Mouse (Mus musculus): Measurements from ENCODE around the gene Eomes. TPM values are rescaled to one million over a fixed set of nuclear protein-coding genes. Genes with fewer than 3 reads are reported as not detected.

Eomes gene
- polyA plus RNA-seq, 1 experiment from 2014 or later, result 0.18 TPM

DNA sequence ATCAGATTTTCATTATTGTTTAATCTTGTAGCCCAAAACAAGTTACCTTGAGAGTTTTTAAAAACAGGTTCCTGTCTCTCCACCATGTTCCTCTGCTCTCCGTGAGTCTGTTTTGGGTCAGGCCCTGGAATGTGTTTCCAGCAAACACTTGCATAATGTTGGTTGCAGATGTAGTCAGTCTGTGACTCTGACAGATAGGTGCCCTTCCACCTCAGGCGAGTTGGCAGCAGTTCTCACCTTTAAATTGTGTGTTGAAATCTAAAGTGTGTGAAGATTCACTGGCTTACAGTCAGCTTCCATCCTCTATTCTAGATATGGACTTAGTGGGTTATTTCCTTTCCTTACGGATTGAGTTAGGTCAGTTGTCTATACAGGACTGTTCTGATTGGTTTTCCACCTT lies 51.8 kb downstream of the Eomes start:
- Histone ChIP-seq H3K9ac (no peak overlapping the region), H3K36me3 (peaks cover 25% of the 10 kb centered on the region), H3K27me3 (replicated peaks) (no peaks in the 10 kb centered on the region), H3K27ac (no peak overlapping the region), H3K4me1 (replicated peaks) (no peaks in the 10 kb centered on the region), H3K4me3 (replicated peaks) (no peak overlapping the region), H3K4me2 (replicated peaks) (no peak overlapping the region), H3K9me3 (no peaks in the 10 kb centered on the region)
- ATAC-seq, result no peak
- 82% methylated on average over 3 of the region's 3 CpGs for WGBS

DNA sequence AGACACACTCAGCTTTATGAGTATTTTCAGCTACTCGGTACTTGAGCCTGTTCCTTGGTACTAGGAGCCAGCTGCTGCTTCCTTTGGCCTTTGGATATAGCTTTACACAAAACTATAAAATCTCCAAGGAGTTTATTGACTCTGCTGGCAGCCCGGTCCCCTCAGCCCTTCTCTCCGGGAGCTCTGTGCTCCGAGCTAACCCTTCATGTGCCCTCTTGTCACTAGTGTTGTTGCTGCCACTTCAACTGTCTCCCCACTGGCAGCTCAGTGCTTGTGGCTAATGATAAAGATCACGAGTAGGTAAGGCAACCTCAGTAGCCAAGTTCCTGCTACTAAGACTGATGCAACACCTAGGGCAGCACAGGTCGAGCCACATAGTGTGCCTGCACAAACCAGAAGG lies 52.7 kb downstream of the Eomes start:
- H3K27me3 ChIP-seq (replicated peaks), result no peaks in the 10 kb centered on the region

DNA sequence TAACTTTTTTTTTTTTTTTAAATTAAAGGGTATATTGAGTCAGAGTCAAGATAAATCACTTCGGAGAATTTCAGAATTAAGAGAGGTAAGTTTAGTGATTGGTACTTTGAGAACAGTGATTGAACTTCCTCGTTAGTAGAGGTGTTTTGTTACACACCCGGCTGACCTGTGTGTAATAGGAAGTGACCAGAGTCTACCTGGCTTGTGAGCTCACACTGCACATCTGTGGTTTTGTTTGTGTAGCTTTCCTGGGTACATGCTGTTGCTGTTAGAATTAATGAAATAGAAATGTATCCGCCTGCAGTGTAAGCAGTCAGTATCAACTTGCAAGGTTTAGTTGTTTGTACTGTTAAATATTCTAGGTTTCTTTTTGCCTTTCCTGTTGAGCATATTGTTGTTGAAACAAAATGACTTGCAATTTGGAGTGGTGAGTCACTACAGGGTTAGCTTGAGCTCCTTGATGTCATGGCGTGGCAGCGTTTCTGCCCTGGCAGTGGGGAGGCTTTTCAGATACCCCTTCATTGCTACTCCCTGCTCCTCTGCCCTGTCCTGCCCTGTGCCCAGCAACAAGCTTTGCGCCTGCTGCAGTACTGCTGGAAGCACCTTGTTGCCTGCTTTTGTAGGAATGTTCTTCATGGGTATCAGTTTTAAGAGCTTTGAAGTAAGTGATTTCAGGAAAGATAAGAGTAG lies 54.6 kb downstream of the Eomes start:
- H3K4me2 ChIP-seq (replicated peaks), result no peak overlapping the region
- no peak for ATAC-seq
- H3K36me3 ChIP-seq, result peaks cover 27% of the 10 kb centered on the region
- no peaks in the 10 kb centered on the region for H3K9me3 ChIP-seq
- no peak overlapping the region for H3K27ac ChIP-seq
- no peak overlapping the region for H3K9ac ChIP-seq
- H3K4me3 ChIP-seq (replicated peaks), result no peak overlapping the region
- H3K27me3 ChIP-seq (replicated peaks), result no peaks in the 10 kb centered on the region
- no peaks in the 10 kb centered on the region for H3K4me1 ChIP-seq (replicated peaks)
- 88% methylated on average over 7 of the region's 7 CpGs for WGBS

More for the DNA sequence above, 52.7 kb downstream of the Eomes start:
- H3K4me3 ChIP-seq (replicated peaks), result no peak overlapping the region
- no peaks in the 10 kb centered on the region for H3K9me3 ChIP-seq
- H3K27ac ChIP-seq, result no peak overlapping the region
- ATAC-seq, result no peak
- no peaks in the 10 kb centered on the region for H3K4me1 ChIP-seq (replicated peaks)
- no peak overlapping the region for H3K9ac ChIP-seq
- no peak overlapping the region for H3K4me2 ChIP-seq (replicated peaks)
- WGBS, result 76% methylated on average over 6 of the region's 6 CpGs
- H3K36me3 ChIP-seq, result peaks cover 25% of the 10 kb centered on the region

Other genes starting within 250 kb of the Eomes start
- 59.5 and 61.6 TPM in 2 replicates for gene Golga4, start 28.1 kb downstream of the Eomes start, polyA plus RNA-seq (2015; fragmentation: Nextera tagmentation; extraction: Ambion mirVana)
- 12.2 and 13.1 TPM in 2 replicates for gene Itga9, start 128.5 kb downstream of the Eomes start, polyA plus RNA-seq (2015; fragmentation: Nextera tagmentation; extraction: Ambion mirVana)

All from intestine, embryonic 15.5 days (tissue).